8 mouse cellular contexts compared by ENCODE assay signal in genomic region chr4:114666238-114666978, GRCm38 (mm10).
DNase-seq lines count a peak whose midpoint lies in the region; ATAC-seq and TF ChIP-seq lines count a peak whose summit lies in the region.

No protein-coding gene starts in this region.

- no peak for TF ChIP-seq CTCF in kidney, adult 2 months (conservative IDR thresholded peaks at IDR 0.05; ENCODE audit: insufficient read depth, insufficient read length, low read depth, low read length)
- TF ChIP-seq CTCF in olfactory bulb, adult 2 months (IDR thresholded peaks at IDR 0.05; ENCODE audit: insufficient read depth, low read depth, low read length), result no peak
- TF ChIP-seq CTCF in cerebellum, adult 2 months (IDR thresholded peaks at IDR 0.05; ENCODE audit: borderline replicate concordance, insufficient read depth, low read depth, low read length), result no peak

- DNase-seq in kidney, postnatal 10 days, result peak; percentile 30
- no peak for DNase-seq in kidney, adult 2 months
- DNase-seq in embryonic facial prominence, embryonic 11.5 days (ENCODE audit: low spot score), result peak; percentile 54
- DNase-seq in ovary, postnatal 10 days (ENCODE audit: low spot score), result no peak
- DNase-seq in cerebellum, adult 2 months, result no peak
- DNase-seq in gastrocnemius, adult 18-20 months (ENCODE audit: low spot score), result no peak

- ATAC-seq in embryonic facial prominence, embryonic 11.5 days (replicated peaks; ENCODE audit: insufficient number of reproducible peaks, low FRiP score, low TSS enrichment, low read depth), result peak; percentile 37; the same call in 1 of the 2 replicates
- ATAC-seq in limb, embryonic 12.5 days (ENCODE audit: insufficient number of reproducible peaks, insufficient read depth, low FRiP score, low TSS enrichment, low read depth), result peak; percentile 34

- H3K36me3 ChIP-seq in kidney, adult 2 months (ENCODE audit: control insufficient read depth, insufficient read depth, low read length), result no peaks in the 10 kb centered on the region
- H3K36me3 ChIP-seq in embryonic facial prominence, embryonic 11.5 days (replicated peaks; ENCODE audit: control insufficient read depth, insufficient read depth, low read depth, low read length), result no peaks in the 10 kb centered on the region
- no peaks in the 10 kb centered on the region for H3K36me3 ChIP-seq in limb, embryonic 12.5 days

- 41% methylated on average over 41 of the region's 41 CpGs for WGBS in kidney, adult 2 months
- WGBS in embryonic facial prominence, embryonic 11.5 days, result 1% methylated on average over 41 of the region's 41 CpGs
- whole genome bisulfite sequencing in limb, embryonic 12.5 days, result 2% methylated on average over 41 of the region's 41 CpGs
- WGBS in olfactory bulb, adult 2 months, result 9% methylated on average over 41 of the region's 41 CpGs
- 9% methylated on average over 41 of the region's 41 CpGs for WGBS in cerebellum, adult 2 months

- peaks cover 2% of the 10 kb centered on the region; the same call in 1 of the 2 replicates for H3K27me3 ChIP-seq in kidney, adult 2 months (replicated peaks; ENCODE audit: control insufficient read depth, insufficient read depth, low read length)
- peaks cover 20% of the 10 kb centered on the region for H3K27me3 ChIP-seq in embryonic facial prominence, embryonic 11.5 days (ENCODE audit: control insufficient read depth, insufficient read depth, low read length)
- peaks cover 97% of the 10 kb centered on the region for H3K27me3 ChIP-seq in limb, embryonic 12.5 days
- no peaks in the 10 kb centered on the region; the same call in 1 of the 2 replicates for H3K27me3 ChIP-seq in cerebellum, adult 2 months (ENCODE audit: control insufficient read depth, insufficient read depth, low read length)

- H3K4me1 ChIP-seq in kidney, adult 2 months (ENCODE audit: control insufficient read depth, insufficient read depth, low read length), result no peaks in the 10 kb centered on the region
- peaks cover 7% of the 10 kb centered on the region for H3K4me1 ChIP-seq in embryonic facial prominence, embryonic 11.5 days (ENCODE audit: control insufficient read depth, insufficient read depth, low read length)
- peaks cover 29% of the 10 kb centered on the region for H3K4me1 ChIP-seq in limb, embryonic 12.5 days (replicated peaks)
- peaks cover 13% of the 10 kb centered on the region for H3K4me1 ChIP-seq in olfactory bulb, adult 2 months (ENCODE audit: control insufficient read depth, insufficient read depth, low read length)
- no peaks in the 10 kb centered on the region for H3K4me1 ChIP-seq in cerebellum, adult 2 months (ENCODE audit: control insufficient read depth, insufficient read depth, low read length)

- H3K9me3 ChIP-seq in embryonic facial prominence, embryonic 11.5 days (replicated peaks; ENCODE audit: control insufficient read depth, low read length), result no peaks in the 10 kb centered on the region
- H3K9me3 ChIP-seq in limb, embryonic 12.5 days, result no peaks in the 10 kb centered on the region

- no peak overlapping the region; the same call in 1 of the 2 replicates for H3K9ac ChIP-seq in embryonic facial prominence, embryonic 11.5 days (replicated peaks; ENCODE audit: low read length)
- H3K9ac ChIP-seq in limb, embryonic 12.5 days (replicated peaks), result peak overlapping the region; percentile 40; the same call in 1 of the 2 replicates

- peak overlapping the region; percentile 38 for H3K4me2 ChIP-seq in embryonic facial prominence, embryonic 11.5 days (ENCODE audit: low read depth, low read length)
- H3K4me2 ChIP-seq in limb, embryonic 12.5 days, result peak overlapping the region; percentile 52

- no peak overlapping the region for H3K27ac ChIP-seq in kidney, adult 2 months (ENCODE audit: insufficient read depth, low read depth, low read length)
- H3K27ac ChIP-seq in embryonic facial prominence, embryonic 11.5 days (replicated peaks; ENCODE audit: low read depth, low read length), result no peak overlapping the region
- H3K27ac ChIP-seq in limb, embryonic 12.5 days, result no peak overlapping the region
- H3K27ac ChIP-seq in olfactory bulb, adult 2 months (ENCODE audit: insufficient read depth, low read depth, low read length), result no peak overlapping the region
- no peak overlapping the region for H3K27ac ChIP-seq in cerebellum, adult 2 months (ENCODE audit: insufficient read depth, low read length)

- H3K4me3 ChIP-seq in kidney, adult 2 months (ENCODE audit: insufficient read depth, low read depth, low read length), result no peak overlapping the region
- H3K4me3 ChIP-seq in embryonic facial prominence, embryonic 11.5 days (ENCODE audit: low read depth, low read length), result peak overlapping the region; percentile 11; the same call in 1 of the 2 replicates
- peak overlapping the region; percentile 30 for H3K4me3 ChIP-seq in limb, embryonic 12.5 days (replicated peaks)
- peak overlapping the region; percentile 10 for H3K4me3 ChIP-seq in olfactory bulb, adult 2 months (ENCODE audit: insufficient read depth, low read depth, low read length)
- H3K4me3 ChIP-seq in cerebellum, adult 2 months (replicated peaks; ENCODE audit: insufficient read depth, low read depth, low read length), result no peak overlapping the region

- TF ChIP-seq POLR2A in kidney, adult 2 months (IDR thresholded peaks at IDR 0.05; ENCODE audit: low read depth, low read length), result no peak
- TF ChIP-seq POLR2A in olfactory bulb, adult 2 months (IDR thresholded peaks at IDR 0.05; ENCODE audit: insufficient read depth, low read depth, low read length), result no peak
- no peak for TF ChIP-seq POLR2A in cerebellum, adult 2 months (IDR thresholded peaks at IDR 0.05; ENCODE audit: borderline replicate concordance, insufficient read depth, low read length)

Comparison
In these comparisons a context has a peak if more than half of its experiments do, and no peak if none do; other contexts are left out.
1. DNase-seq: peak in kidney, postnatal 10 days (single experiment) and embryonic facial prominence, embryonic 11.5 days (single experiment); none in kidney, adult 2 months (single experiment), ovary, postnatal 10 days (single experiment), cerebellum, adult 2 months (0 of 2) and gastrocnemius, adult 18-20 months (single experiment).
2. H3K4me3 ChIP-seq: peak in embryonic facial prominence, embryonic 11.5 days (single experiment), limb, embryonic 12.5 days (single experiment) and olfactory bulb, adult 2 months (single experiment); none in kidney, adult 2 months (single experiment) and cerebellum, adult 2 months (single experiment).